Mouse (Mus musculus) mouse trophoblast stem cell (cell line): ENCODE results near the gene Adh6a.
"Not testable (repeated sequence)": the region's sequence is repeated elsewhere in the genome, so short reads cannot be mapped to it uniquely, and the experiment has no call there.

Source experiments
- in situ Hi-C, 2 experiments: fragments of 300-500 bp; cut with MseI, MboI; formaldehyde crosslinking; loops; 2 replicates in 1 of 2; 3 replicates in 1 of 2; pipeline ENCODE4 v1.15.1; 2025

The Adh6a gene

GRCm38 (mm10) chr3:138316908-138317472, 3.9 kb downstream of the Adh6a start:
- in situ Hi-C loops: loop anchor here (25.0 kb wide), 1 partner anchor 105 kb away; the partner anchor contains the start of gene Adh7 (in 2 of the 2)

DNA sequence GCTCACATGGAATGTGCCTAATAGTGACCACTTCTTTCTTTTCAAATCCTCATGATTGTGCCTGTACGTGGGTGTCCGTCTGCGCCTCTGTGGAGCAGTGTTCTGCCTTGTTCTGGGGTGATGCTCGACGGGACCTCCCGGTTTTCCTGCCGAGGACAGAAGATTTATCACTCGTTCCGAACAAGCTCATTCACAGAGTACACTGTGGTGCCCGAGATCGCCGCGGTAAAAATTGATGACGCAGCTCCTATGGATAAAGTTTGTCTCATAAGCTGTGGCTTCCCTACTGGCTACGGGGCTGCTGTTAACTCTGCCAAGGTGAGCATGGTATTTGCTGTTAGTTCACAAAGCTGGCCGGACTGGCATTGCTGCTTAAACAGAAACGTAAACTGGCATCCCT, 11.9 kb downstream of the Adh6a start:
- in situ Hi-C loops: no loop called here

GRCm38 (mm10) chr3:138325466-138325865, 12.4 kb downstream of the Adh6a start:
- in situ Hi-C loops: no loop called here

DNA sequence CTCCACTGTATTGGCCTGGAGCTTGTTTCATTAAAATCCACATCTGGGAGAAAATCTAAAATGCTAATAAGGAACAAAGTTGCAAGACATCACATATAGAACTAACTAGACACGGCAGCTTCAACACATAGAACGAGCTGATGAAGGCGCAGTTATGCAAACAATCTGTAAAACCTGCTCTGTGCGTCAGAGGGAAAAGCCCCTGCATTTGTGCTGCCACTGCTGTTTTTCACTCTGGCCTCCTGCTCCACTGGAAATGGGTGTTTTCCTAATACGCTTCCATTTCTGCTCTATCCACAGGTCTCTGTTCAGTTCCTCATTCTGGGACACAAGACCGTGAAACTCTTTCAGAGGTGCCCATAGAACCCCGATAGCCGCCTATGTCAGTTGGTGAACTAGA, 20.8 kb downstream of the Adh6a start:
- in situ Hi-C loops: no loop called here

GRCm38 (mm10) chr3:138334320-138334719, 21.2 kb downstream of the Adh6a start:
- in situ Hi-C loops: no loop called here

GRCm38 (mm10) chr3:138335566-138335965, 22.5 kb downstream of the Adh6a start:
- in situ Hi-C loops: no loop called here

- in situ Hi-C loops: no loop called here
Measured at GRCm38 (mm10) chr3:138336104-138336754, 23.1 kb downstream of the Adh6a start.

DNA sequence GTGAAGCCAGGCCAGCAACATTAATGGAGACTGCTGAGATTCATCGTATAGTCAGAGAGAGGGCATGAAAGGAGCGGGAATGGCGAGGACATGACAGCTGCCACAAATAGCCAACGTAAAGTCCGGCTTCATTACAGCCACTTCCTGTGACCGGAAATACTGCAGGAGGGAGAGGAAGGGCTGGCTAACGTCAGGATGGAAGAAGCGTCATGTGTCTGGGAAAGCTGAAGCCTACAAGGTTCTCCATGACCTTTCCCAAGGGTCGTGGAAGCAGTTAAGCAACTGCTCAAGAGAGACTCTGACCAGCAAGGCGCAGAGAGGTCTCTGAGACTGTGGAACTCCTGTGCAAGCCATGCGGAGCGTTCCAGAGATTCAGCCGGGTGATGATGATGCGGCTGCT, 28.4 kb downstream of the Adh6a start, which contains the start of gene Adh6b:
TSS of gene Adh6b (plus strand) at position 305 of the 400 bp plus-strand sequence.
- in situ Hi-C loops: no loop called here

GRCm38 (mm10) chr3:138347041-138347440, 34.0 kb downstream of the Adh6a start:
- in situ Hi-C loops: no loop called here

DNA sequence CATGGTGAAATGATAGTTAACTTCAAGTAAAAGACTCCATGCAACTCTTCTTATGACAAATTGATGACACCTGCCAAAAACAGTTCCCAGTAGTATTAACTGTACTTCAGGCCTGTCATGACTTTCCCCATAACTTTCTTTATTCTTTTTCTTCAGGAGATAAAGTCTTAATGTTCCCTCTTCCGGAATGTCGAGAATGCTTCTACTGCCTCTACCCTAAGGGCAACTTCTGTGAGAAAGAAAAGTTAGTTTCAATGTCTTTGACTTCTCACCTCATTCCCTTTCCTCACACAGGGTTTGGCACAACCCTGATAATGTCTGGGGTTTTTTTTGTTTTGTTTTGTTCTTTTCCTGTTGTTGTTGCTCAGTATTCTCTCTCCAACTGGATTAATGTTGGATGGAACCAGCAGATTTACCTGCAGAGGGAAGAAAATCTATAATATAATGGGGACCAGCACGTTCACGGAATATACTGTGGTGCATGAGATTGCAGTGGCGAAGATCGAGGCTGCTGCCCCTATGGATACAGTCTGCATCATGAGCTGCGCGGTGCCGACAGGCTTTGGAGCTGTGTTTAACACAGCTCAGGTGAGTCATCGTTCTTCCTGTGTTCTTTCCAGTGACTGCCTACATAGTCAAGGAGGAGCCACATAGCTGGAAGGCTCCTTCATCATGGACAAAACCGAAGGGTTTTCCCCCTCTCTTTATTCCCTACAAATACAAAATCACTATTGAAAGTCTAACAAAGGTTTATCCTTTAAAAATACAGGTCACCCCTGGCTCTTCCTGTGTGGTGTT, 39.1 kb downstream of the Adh6a start:
- in situ Hi-C loops: no loop called here

- in situ Hi-C loops: no loop called here
Measured at GRCm38 (mm10) chr3:138358856-138359255, 45.8 kb downstream of the Adh6a start.

- in situ Hi-C loops: no loop called here
Measured at GRCm38 (mm10) chr3:138360721-138361120, 47.6 kb downstream of the Adh6a start.

GRCm38 (mm10) chr3:138362920-138363319, 49.8 kb downstream of the Adh6a start:
- in situ Hi-C loops: no loop called here

DNA sequence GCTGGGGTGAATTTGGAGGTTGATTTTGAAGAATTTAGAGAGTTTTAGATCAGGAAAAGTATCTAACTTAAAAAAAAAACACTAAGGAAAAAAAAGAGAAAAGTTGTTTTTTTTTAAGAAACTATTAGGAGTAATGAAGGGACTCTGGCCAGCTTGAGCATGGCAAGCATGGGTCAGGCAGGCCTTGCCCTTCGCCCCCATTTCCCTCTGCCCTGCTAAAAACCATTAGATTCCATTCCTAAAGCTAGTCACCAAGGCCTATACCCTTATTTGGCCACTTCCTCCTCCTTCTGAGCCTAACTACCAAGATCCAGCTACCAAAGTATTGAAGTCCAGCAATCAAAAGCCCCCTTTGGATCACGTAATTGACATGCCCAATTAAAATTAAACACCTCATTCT, 53.1 kb downstream of the Adh6a start:
- in situ Hi-C loops: no loop called here

DNA sequence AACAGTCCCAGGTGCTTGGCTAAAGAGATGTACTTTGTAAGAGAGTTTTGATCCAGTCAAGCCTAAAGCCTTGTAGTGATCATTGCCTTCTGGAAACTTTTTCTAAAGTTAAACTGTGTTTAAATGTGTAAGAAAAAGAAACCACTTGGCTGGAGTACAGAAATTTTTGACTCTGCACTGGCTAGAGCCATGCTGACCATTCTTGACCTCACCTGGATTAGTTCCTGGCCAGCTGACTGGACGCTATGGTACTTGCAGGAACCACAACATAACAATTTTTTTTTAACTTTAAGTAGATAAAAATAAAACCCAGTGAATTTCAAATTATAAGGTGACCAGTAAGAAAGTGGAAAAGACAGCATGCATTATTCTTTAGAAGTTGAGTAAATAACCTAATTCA, 56.5 kb downstream of the Adh6a start:
- in situ Hi-C loops: no loop called here

- in situ Hi-C loops: not testable (repeated sequence)
Measured at GRCm38 (mm10) chr3:138370289-138370688, 57.2 kb downstream of the Adh6a start.

GRCm38 (mm10) chr3:138373920-138374319, 60.8 kb downstream of the Adh6a start:
- in situ Hi-C loops: no loop called here

DNA sequence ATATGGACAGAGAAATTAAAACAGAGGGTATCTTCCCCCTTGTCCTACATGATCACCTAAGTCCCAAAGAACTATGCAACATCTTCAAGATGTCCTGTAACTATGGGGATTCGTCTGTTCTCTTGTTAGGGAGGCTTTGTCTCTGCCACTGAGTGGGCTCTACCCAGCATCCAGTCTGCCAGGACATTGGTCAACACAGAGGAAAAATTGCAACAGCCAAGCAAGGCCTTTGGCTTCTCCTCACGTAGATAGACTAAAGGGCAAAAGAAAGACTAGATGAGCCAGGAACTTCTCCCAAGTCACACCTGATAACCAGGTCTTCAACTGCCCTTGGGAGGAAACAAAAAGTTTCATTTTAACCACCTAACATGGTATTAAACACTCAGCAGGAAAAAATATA, 62.1 kb downstream of the Adh6a start:
- in situ Hi-C loops: no loop called here
